Mouse (Mus musculus) limb, embryonic 11.5 days (tissue): ENCODE measurements around the gene Bpi. TPM values are rescaled to one million over a fixed set of nuclear protein-coding genes. Genes with fewer than 3 reads are reported as not detected.

ENCODE experiments used
- ATAC-seq: fragments of 200-750 bp; cut with Nextera tagmentation; 2 replicates; pipeline ENCODE4 v1.8.0; 2017; ENCODE audit warnings: low read depth; ENCODE audit not compliant: insufficient number of reproducible peaks, low FRiP score, low TSS enrichment
- DNase-seq: peaks from one replicate; pipeline ENCODE4 v3.0.0-alpha.2; 2015; ENCODE audit warnings: low spot score
- H3K27ac ChIP-seq: fragments of 300-500 bp; sonication (generic); replicated peaks from 2 replicates; pipeline ENCODE4 v1.5.1; 2014; ENCODE audit warnings: low read depth, mild to moderate bottlenecking, low read length
- H3K27me3 ChIP-seq: fragments of 300-500 bp; sonication (generic); 2 replicates; pipeline ENCODE4 v1.6.1; 2014; ENCODE audit warnings: mild to moderate bottlenecking, low read length, mixed read lengths; ENCODE audit not compliant: control insufficient read depth, insufficient read depth
- H3K36me3 ChIP-seq: fragments of 300-500 bp; sonication (generic); 2 replicates; pipeline ENCODE4 v1.6.1; 2014; ENCODE audit warnings: mild to moderate bottlenecking, low read length, moderate library complexity, mixed read lengths; ENCODE audit not compliant: control insufficient read depth, insufficient read depth
- H3K4me1 ChIP-seq: fragments of 300-500 bp; sonication (generic); 2 replicates; pipeline ENCODE4 v1.6.1; 2014; ENCODE audit warnings: low read length, mixed read lengths; ENCODE audit not compliant: control insufficient read depth, insufficient read depth
- H3K4me2 ChIP-seq: fragments of 300-500 bp; sonication (generic); 2 replicates; pipeline ENCODE4 v1.6.1; 2014; ENCODE audit warnings: low read depth, mild to moderate bottlenecking, moderate library complexity; ENCODE audit not compliant: severe bottlenecking
- H3K4me3 ChIP-seq: fragments of 300-500 bp; sonication (generic); 2 replicates; pipeline ENCODE4 v1.5.1; 2014; ENCODE audit warnings: low read depth, low read length
- H3K9ac ChIP-seq: fragments of 300-500 bp; sonication (generic); 2 replicates; pipeline ENCODE4 v1.6.1; 2014; ENCODE audit warnings: mild to moderate bottlenecking, low read length
- H3K9me3 ChIP-seq: fragments of 300-500 bp; sonication (generic); 2 replicates; pipeline ENCODE4 v1.6.1; 2016; ENCODE audit warnings: low read length; ENCODE audit not compliant: control insufficient read depth
- WGBS: fragments of 180-500 bp; shearing (Covaris S2); extraction: QIAGEN DNeasy Blood & Tissue Kit; methylation state at CpG from one replicate; pipeline ENCODE4 v1.1.7; 2014; 5-methylcytosine and 5-hydroxymethylcytosine counted together
- polyA plus RNA-seq: library from polyadenylated mRNA; unstranded; fragments of >200 nt; fragmentation: Nextera tagmentation; extraction: Ambion mirVana; gene quantifications from 2 replicates; pipeline ENCODE4 v1.2.1, GENCODE M21; 2014

Gene Bpi
- polyA plus RNA-seq, 1 experiment from 2014 or later = not detected

GRCm38 (mm10) chr2:158308276-158308675, 50.4 kb downstream of the Bpi start:
- Histone ChIP-seq H3K4me1 (0 out of 2 replicates have a peak, but pooled peaks cover 2% of the 10 kb centered on the region), H3K9me3 (no peaks in the 10 kb centered on the region), H3K9ac (no peak overlapping the region), H3K36me3 (no peaks in the 10 kb centered on the region), H3K27me3 (no peaks in the 10 kb centered on the region), H3K4me3 (no peak overlapping the region), H3K27ac (no peak overlapping the region), H3K4me2 (no peak overlapping the region)
- WGBS = 53% methylated on average over 5 of the region's 5 CpGs
- DNase-seq (no peak), ATAC-seq (no peak)

- Histone ChIP-seq H3K27ac (no peak overlapping the region), H3K9ac (no peak overlapping the region), H3K4me1 (no peaks in the 10 kb centered on the region), H3K4me2 (no peak overlapping the region), H3K27me3 (no peaks in the 10 kb centered on the region), H3K36me3 (no peaks in the 10 kb centered on the region), H3K9me3 (no peaks in the 10 kb centered on the region), H3K4me3 (no peak overlapping the region)
- DNase-seq (no peak), ATAC-seq (no peak)
- WGBS = 79% methylated on average over 1 of the region's 1 CpGs
Observed at GRCm38 (mm10) chr2:158313089-158313488, 55.2 kb downstream of the Bpi start.

GRCm38 (mm10) chr2:158316371-158316770, 58.5 kb downstream of the Bpi start:
- ATAC-seq = no peak
- WGBS = 74% methylated on average over 8 of the region's 8 CpGs
- Histone ChIP-seq H3K36me3 (no peaks in the 10 kb centered on the region), H3K9ac (no peak overlapping the region), H3K27me3 (no peaks in the 10 kb centered on the region), H3K4me3 (no peak overlapping the region), H3K27ac (no peak overlapping the region), H3K4me2 (no peak overlapping the region), H3K9me3 (no peaks in the 10 kb centered on the region), H3K4me1 (no peaks in the 10 kb centered on the region)
- no peak for DNase-seq

GRCm38 (mm10) chr2:158317026-158317425, 59.1 kb downstream of the Bpi start:
- no peak overlapping the region for H3K9ac ChIP-seq
- H3K27ac ChIP-seq = no peak overlapping the region
- H3K4me1 ChIP-seq = no peaks in the 10 kb centered on the region
- H3K4me3 ChIP-seq = no peak overlapping the region
- no peaks in the 10 kb centered on the region for H3K36me3 ChIP-seq
- 17% methylated on average over 5 of the region's 5 CpGs for WGBS
- ATAC-seq = no peak
- H3K27me3 ChIP-seq = no peaks in the 10 kb centered on the region
- H3K9me3 ChIP-seq = no peaks in the 10 kb centered on the region
- no peak overlapping the region for H3K4me2 ChIP-seq
- DNase-seq = peak; percentile 81

- Histone ChIP-seq H3K4me2 (no peak overlapping the region), H3K9ac (no peak overlapping the region), H3K4me1 (no peaks in the 10 kb centered on the region), H3K27me3 (no peaks in the 10 kb centered on the region), H3K27ac (no peak overlapping the region), H3K9me3 (no peaks in the 10 kb centered on the region), H3K36me3 (no peaks in the 10 kb centered on the region), H3K4me3 (no peak overlapping the region)
- DNase-seq (no peak), ATAC-seq (no peak)
- WGBS = 90% methylated on average over 6 of the region's 6 CpGs
Observed at GRCm38 (mm10) chr2:158321596-158321995, 63.7 kb downstream of the Bpi start.

GRCm38 (mm10) chr2:158322845-158323244, 65.0 kb downstream of the Bpi start:
- WGBS = 77% methylated on average over 3 of the region's 3 CpGs
- no peak for DNase-seq
- no peak overlapping the region for H3K4me2 ChIP-seq

GRCm38 (mm10) chr2:158324531-158325190, 66.8 kb downstream of the Bpi start:
- ATAC-seq = 0 out of 2 replicates have a peak, but pooled peaks have one; percentile 39
- no peaks in the 10 kb centered on the region for H3K9me3 ChIP-seq
- no peak overlapping the region for H3K4me2 ChIP-seq
- WGBS = 56% methylated on average over 10 of the region's 10 CpGs
- H3K9ac ChIP-seq = no peak overlapping the region
- no peaks in the 10 kb centered on the region for H3K36me3 ChIP-seq
- H3K4me1 ChIP-seq = no peaks in the 10 kb centered on the region
- H3K4me3 ChIP-seq = no peak overlapping the region
- no peak overlapping the region for H3K27ac ChIP-seq
- H3K27me3 ChIP-seq = no peaks in the 10 kb centered on the region
- DNase-seq = peak; percentile 40

More at GRCm38 (mm10) chr2:158322845-158323244, 65.0 kb downstream of the Bpi start:
- H3K9me3 ChIP-seq = no peaks in the 10 kb centered on the region
- H3K4me1 ChIP-seq = no peaks in the 10 kb centered on the region
- no peak overlapping the region for H3K9ac ChIP-seq
- H3K27me3 ChIP-seq = no peaks in the 10 kb centered on the region
- H3K4me3 ChIP-seq = no peak overlapping the region
- no peak for ATAC-seq
- H3K27ac ChIP-seq = no peak overlapping the region
- no peaks in the 10 kb centered on the region for H3K36me3 ChIP-seq

GRCm38 (mm10) chr2:158325609-158326008, 67.7 kb downstream of the Bpi start:
- Histone ChIP-seq H3K9me3 (no peaks in the 10 kb centered on the region), H3K4me1 (no peaks in the 10 kb centered on the region), H3K4me3 (no peak overlapping the region), H3K27ac (no peak overlapping the region), H3K27me3 (no peaks in the 10 kb centered on the region), H3K36me3 (no peaks in the 10 kb centered on the region), H3K9ac (no peak overlapping the region), H3K4me2 (no peak overlapping the region)
- 81% methylated on average over 8 of the region's 8 CpGs for WGBS
- no peak for ATAC-seq
- no peak for DNase-seq
